Mouse (Mus musculus): ENCODE measurements around the gene Nyap1.
"Not testable (repeated sequence)": the region's sequence is repeated elsewhere in the genome, so short reads cannot be mapped to it uniquely, and the experiment has no call there.

Gene Nyap1

GRCm38 (mm10) chr5:137745214-137746171 is 4.1 kb upstream of the Nyap1 start, which contains the start of gene Tsc22d4:
TSS of gene Tsc22d4 (plus strand) at chr5:137745730.
- peak; percentile 83 to 89 for DNase-seq (ENCODE audit: low spot score in 2 of 2)

- no peak for DNase-seq (ENCODE audit: low spot score in 2 of 2)
Observed at GRCm38 (mm10) chr5:137744197-137744596, 2.8 kb upstream of the Nyap1 start.

- no peak for DNase-seq (ENCODE audit: low spot score in 2 of 2)
Observed at GRCm38 (mm10) chr5:137742836-137743235, 1.4 kb upstream of the Nyap1 start.

- no peak for DNase-seq (ENCODE audit: low spot score in 2 of 2)
Observed at GRCm38 (mm10) chr5:137742048-137742447, 641 bp upstream of the Nyap1 start.

- DNase-seq (ENCODE audit: low spot score in 2 of 2) = no peak
Observed at GRCm38 (mm10) chr5:137740506-137740905, 901 bp downstream of the Nyap1 start.

GRCm38 (mm10) chr5:137739471-137739870 is 1.9 kb downstream of the Nyap1 start:
- no peak for DNase-seq (ENCODE audit: low spot score in 2 of 2)

GRCm38 (mm10) chr5:137738516-137738915 is 2.9 kb downstream of the Nyap1 start:
- DNase-seq (ENCODE audit: low spot score in 2 of 2) = no peak

- DNase-seq (ENCODE audit: low spot score in 2 of 2) = no peak
Observed at GRCm38 (mm10) chr5:137737400-137737940, 3.9 kb downstream of the Nyap1 start.

GRCm38 (mm10) chr5:137734289-137735061 is 6.9 kb downstream of the Nyap1 start:
- peak; percentile 91 to 97 for DNase-seq (ENCODE audit: low spot score in 2 of 2)

GRCm38 (mm10) chr5:137733638-137734288 is 7.6 kb downstream of the Nyap1 start:
- DNase-seq (ENCODE audit: low spot score in 2 of 2) = no peak

GRCm38 (mm10) chr5:137726767-137727166 is 14.6 kb downstream of the Nyap1 start:
- DNase-seq (ENCODE audit: low spot score in 2 of 2) = no peak

- no peak for DNase-seq (ENCODE audit: low spot score in 2 of 2)
Observed at GRCm38 (mm10) chr5:137723840-137724239, 17.6 kb downstream of the Nyap1 start.

GRCm38 (mm10) chr5:137720558-137721164 is 20.7 kb downstream of the Nyap1 start:
- not testable (repeated sequence) for DNase-seq (ENCODE audit: low spot score in 2 of 2)

- DNase-seq (ENCODE audit: low spot score in 2 of 2) = no peak
Observed at GRCm38 (mm10) chr5:137719088-137719487, 22.3 kb downstream of the Nyap1 start.

GRCm38 (mm10) chr5:137718020-137718790 is 23.2 kb downstream of the Nyap1 start:
- DNase-seq (ENCODE audit: low spot score in 2 of 2) = no peak

- no peak for DNase-seq (ENCODE audit: low spot score in 2 of 2)
Observed at GRCm38 (mm10) chr5:137715685-137716084, 25.7 kb downstream of the Nyap1 start.

GRCm38 (mm10) chr5:137713454-137713853 is 28.0 kb downstream of the Nyap1 start:
- DNase-seq (ENCODE audit: low spot score in 2 of 2) = no peak

- DNase-seq (ENCODE audit: low spot score in 2 of 2) = no peak
Observed at GRCm38 (mm10) chr5:137706913-137707633, 34.3 kb downstream of the Nyap1 start.

- no peak for DNase-seq (ENCODE audit: low spot score in 2 of 2)
Observed at GRCm38 (mm10) chr5:137705242-137705641, 36.2 kb downstream of the Nyap1 start.

- no peak for DNase-seq (ENCODE audit: low spot score in 2 of 2)
Observed at GRCm38 (mm10) chr5:137699850-137700249, 41.6 kb downstream of the Nyap1 start.

All from right cerebral cortex, postnatal 36 days (tissue).